Mouse (Mus musculus) limb, embryonic 12.5 days (tissue): ENCODE data around the gene Ccdc61. TPM values are rescaled to one million over a fixed set of nuclear protein-coding genes. Genes with fewer than 3 reads are reported as not detected.
A peak's percentile ranks its signal among the peaks of the same experiment; 100 is the strongest.

Experiments
- ATAC-seq: fragments of 200-750 bp; cut with Nextera tagmentation; 2 replicates; pipeline ENCODE4 v1.8.0; 2017; ENCODE audit warnings: low read depth, moderate TSS enrichment; ENCODE audit not compliant: insufficient number of reproducible peaks, insufficient read depth, low FRiP score, low TSS enrichment
- H3K27ac ChIP-seq: fragments of 300-500 bp; sonication (generic); 2 replicates; pipeline ENCODE4 v1.5.1; 2016; ENCODE audit warnings: mild to moderate bottlenecking, moderate library complexity
- H3K27me3 ChIP-seq: fragments of 300-500 bp; sonication (generic); 2 replicates; pipeline ENCODE4 v1.6.1; 2016; ENCODE audit warnings: mild to moderate bottlenecking, moderate library complexity
- H3K36me3 ChIP-seq: fragments of 300-500 bp; sonication (generic); 2 replicates; pipeline ENCODE4 v1.6.1; 2016; ENCODE audit warnings: mild to moderate bottlenecking, moderate library complexity
- H3K4me1 ChIP-seq: fragments of 300-500 bp; sonication (generic); replicated peaks from 2 replicates; pipeline ENCODE4 v1.6.1; 2016
- H3K4me2 ChIP-seq: fragments of 300-500 bp; sonication (generic); 2 replicates; pipeline ENCODE4 v1.6.1; 2016; ENCODE audit warnings: mild to moderate bottlenecking, moderate library complexity
- H3K4me3 ChIP-seq: fragments of 300-500 bp; sonication (generic); replicated peaks from 2 replicates; pipeline ENCODE4 v1.5.1; 2016; ENCODE audit warnings: mild to moderate bottlenecking
- H3K9ac ChIP-seq: fragments of 300-500 bp; sonication (generic); replicated peaks from 2 replicates; pipeline ENCODE4 v1.6.1; 2016; ENCODE audit warnings: mild to moderate bottlenecking, moderate library complexity
- H3K9me3 ChIP-seq: fragments of 300-500 bp; sonication (generic); 2 replicates; pipeline ENCODE4 v1.6.1; 2016; ENCODE audit warnings: mild to moderate bottlenecking, moderate library complexity
- WGBS: fragments of 180-500 bp; shearing (Covaris S2); methylation state at CpG from one replicate; pipeline ENCODE4 v1.1.7; 2016; 5-methylcytosine and 5-hydroxymethylcytosine counted together
- polyA plus RNA-seq: library from polyadenylated mRNA; unstranded; fragments of >200 nt; fragmentation: Nextera tagmentation; extraction: Ambion mirVana; gene quantifications from 2 replicates; pipeline ENCODE4 v1.2.1, GENCODE M21; 2016

Gene Ccdc61
- polyA plus RNA-seq, 1 experiment from 2014 or later: 45.3 TPM

GRCm38 (mm10) chr7:18927759-18928158 is 17.5 kb upstream of the Ccdc61 start:
- H3K36me3 ChIP-seq: no peaks in the 10 kb centered on the region
- H3K4me1 ChIP-seq: peaks cover 13% of the 10 kb centered on the region; the same call in 1 of the 2 replicates
- peaks cover 5% of the 10 kb centered on the region; the same call in 1 of the 2 replicates for H3K9me3 ChIP-seq
- H3K9ac ChIP-seq: no peak overlapping the region
- 44% methylated on average over 3 of the region's 3 CpGs for WGBS
- ATAC-seq: no peak
- no peak overlapping the region for H3K27ac ChIP-seq
- H3K4me2 ChIP-seq: no peak overlapping the region
- H3K27me3 ChIP-seq: peaks cover 78% of the 10 kb centered on the region
- no peak overlapping the region for H3K4me3 ChIP-seq

- 51% methylated on average over 6 of the region's 6 CpGs for WGBS
- no peaks in the 10 kb centered on the region for H3K36me3 ChIP-seq
- no peak overlapping the region for H3K27ac ChIP-seq
- peak overlapping the region; percentile 51 for H3K4me3 ChIP-seq
- peaks cover 13% of the 10 kb centered on the region; the same call in 1 of the 2 replicates for H3K4me1 ChIP-seq
- peak overlapping the region; percentile 88 for H3K4me2 ChIP-seq
- peak; percentile 5; the same call in 1 of the 2 replicates for ATAC-seq
- H3K9ac ChIP-seq: no peak overlapping the region
- peaks cover 5% of the 10 kb centered on the region; the same call in 1 of the 2 replicates for H3K9me3 ChIP-seq
- peaks cover 83% of the 10 kb centered on the region for H3K27me3 ChIP-seq
These were observed 16.7 kb upstream of the Ccdc61 start for GRCm38 (mm10) chr7:18926911-18927310.

GRCm38 (mm10) chr7:18926041-18926790 is 16.0 kb upstream of the Ccdc61 start:
- Histone ChIP-seq H3K36me3 (no peaks in the 10 kb centered on the region), H3K4me2 (peak overlapping the region; percentile 88), H3K27me3 (peaks cover 85% of the 10 kb centered on the region), H3K4me3 (peak overlapping the region; percentile 51), H3K9ac (peak overlapping the region; percentile 58), H3K9me3 (peaks cover 5% of the 10 kb centered on the region; the same call in 1 of the 2 replicates), H3K27ac (no peak overlapping the region), H3K4me1 (peaks cover 13% of the 10 kb centered on the region; the same call in 1 of the 2 replicates)
- peak; percentile 62 for ATAC-seq
- WGBS: 3% methylated on average over 26 of the region's 42 CpGs

- WGBS: under 1% methylated on average over 30 of the region's 45 CpGs
- Histone ChIP-seq H3K36me3 (no peaks in the 10 kb centered on the region), H3K27me3 (peaks cover 93% of the 10 kb centered on the region), H3K9me3 (peaks cover 5% of the 10 kb centered on the region; the same call in 1 of the 2 replicates), H3K27ac (no peak within 1 kb of the TSS), H3K4me3 (peak within 1 kb of the TSS; percentile 51), H3K4me2 (peak within 1 kb of the TSS; percentile 88), H3K9ac (peak within 1 kb of the TSS; percentile 58), H3K4me1 (peaks cover 13% of the 10 kb centered on the region; the same call in 1 of the 2 replicates)
- peak; percentile 56; the same call in 1 of the 2 replicates for ATAC-seq
These were observed 15.1 kb upstream of the Ccdc61 start, which contains the start of gene Nova2 for GRCm38 (mm10) chr7:18925162-18925938. TSS of gene Nova2 (plus strand) at chr7:18925888.

GRCm38 (mm10) chr7:18924321-18924720 is 14.1 kb upstream of the Ccdc61 start:
- H3K27ac ChIP-seq: no peak overlapping the region
- H3K9ac ChIP-seq: no peak overlapping the region
- H3K4me1 ChIP-seq: peaks cover 13% of the 10 kb centered on the region; the same call in 1 of the 2 replicates
- no peak overlapping the region for H3K4me3 ChIP-seq
- no peaks in the 10 kb centered on the region for H3K36me3 ChIP-seq
- peaks cover 87% of the 10 kb centered on the region for H3K27me3 ChIP-seq
- H3K9me3 ChIP-seq: peaks cover 5% of the 10 kb centered on the region; the same call in 1 of the 2 replicates
- WGBS: 19% methylated on average over 8 of the region's 8 CpGs
- ATAC-seq: no peak
- H3K4me2 ChIP-seq: no peak overlapping the region

GRCm38 (mm10) chr7:18923711-18924191 is 13.5 kb upstream of the Ccdc61 start:
- WGBS: 30% methylated on average over 4 of the region's 4 CpGs
- no peak overlapping the region for H3K9ac ChIP-seq
- no peak for ATAC-seq
- no peaks in the 10 kb centered on the region for H3K36me3 ChIP-seq
- H3K27ac ChIP-seq: no peak overlapping the region
- H3K4me2 ChIP-seq: no peak overlapping the region
- peaks cover 13% of the 10 kb centered on the region; the same call in 1 of the 2 replicates for H3K4me1 ChIP-seq
- peaks cover 81% of the 10 kb centered on the region for H3K27me3 ChIP-seq
- H3K9me3 ChIP-seq: peaks cover 5% of the 10 kb centered on the region; the same call in 1 of the 2 replicates
- H3K4me3 ChIP-seq: no peak overlapping the region

GRCm38 (mm10) chr7:18923267-18923666 is 13.1 kb upstream of the Ccdc61 start:
- Histone ChIP-seq H3K4me2 (no peak overlapping the region), H3K27ac (no peak overlapping the region), H3K4me1 (peaks cover 13% of the 10 kb centered on the region; the same call in 1 of the 2 replicates), H3K36me3 (no peaks in the 10 kb centered on the region), H3K9ac (no peak overlapping the region), H3K4me3 (no peak overlapping the region), H3K27me3 (peaks cover 78% of the 10 kb centered on the region), H3K9me3 (peaks cover 5% of the 10 kb centered on the region; the same call in 1 of the 2 replicates)
- ATAC-seq: no peak
- 73% methylated on average over 11 of the region's 11 CpGs for WGBS

- Histone ChIP-seq H3K4me2 (no peak overlapping the region), H3K36me3 (no peaks in the 10 kb centered on the region), H3K9me3 (peaks cover 5% of the 10 kb centered on the region; the same call in 1 of the 2 replicates), H3K9ac (no peak overlapping the region), H3K4me1 (peaks cover 13% of the 10 kb centered on the region; the same call in 1 of the 2 replicates), H3K27me3 (peaks cover 76% of the 10 kb centered on the region), H3K27ac (no peak overlapping the region), H3K4me3 (no peak overlapping the region)
- 55% methylated on average over 5 of the region's 5 CpGs for WGBS
- no peak for ATAC-seq
These were observed 12.6 kb upstream of the Ccdc61 start for GRCm38 (mm10) chr7:18922807-18923206.

GRCm38 (mm10) chr7:18921069-18921468 is 10.9 kb upstream of the Ccdc61 start:
- no peak overlapping the region for H3K9ac ChIP-seq
- no peak overlapping the region for H3K4me3 ChIP-seq
- H3K4me2 ChIP-seq: peak overlapping the region; percentile 31
- peaks cover 62% of the 10 kb centered on the region for H3K27me3 ChIP-seq
- H3K27ac ChIP-seq: no peak overlapping the region
- no peaks in the 10 kb centered on the region for H3K36me3 ChIP-seq
- peaks cover 9% of the 10 kb centered on the region; the same call in 1 of the 2 replicates for H3K4me1 ChIP-seq
- peaks cover 5% of the 10 kb centered on the region; the same call in 1 of the 2 replicates for H3K9me3 ChIP-seq
- ATAC-seq: no peak
- 1% methylated on average over 12 of the region's 12 CpGs for WGBS

GRCm38 (mm10) chr7:18917931-18918330 is 7.7 kb upstream of the Ccdc61 start:
- Histone ChIP-seq H3K27me3 (peaks cover 32% of the 10 kb centered on the region), H3K36me3 (no peaks in the 10 kb centered on the region), H3K9me3 (no peaks in the 10 kb centered on the region), H3K4me1 (no peaks in the 10 kb centered on the region), H3K4me3 (no peak overlapping the region), H3K4me2 (no peak overlapping the region), H3K27ac (no peak overlapping the region), H3K9ac (no peak overlapping the region)
- 61% methylated on average over 3 of the region's 3 CpGs for WGBS
- ATAC-seq: no peak

GRCm38 (mm10) chr7:18916254-18916653 is 6.0 kb upstream of the Ccdc61 start:
- H3K27ac ChIP-seq: no peak overlapping the region
- peaks cover 16% of the 10 kb centered on the region for H3K27me3 ChIP-seq
- no peak overlapping the region for H3K9ac ChIP-seq
- no peak overlapping the region for H3K4me2 ChIP-seq
- H3K36me3 ChIP-seq: no peaks in the 10 kb centered on the region
- 0 out of 2 replicates have a peak, but pooled peaks cover under 1% of the 10 kb centered on the region for H3K4me1 ChIP-seq
- no peak overlapping the region for H3K4me3 ChIP-seq
- WGBS: 77% methylated on average over 4 of the region's 4 CpGs
- ATAC-seq: no peak
- no peaks in the 10 kb centered on the region for H3K9me3 ChIP-seq
